Mouse (Mus musculus) embryonic facial prominence, embryonic 13.5 days (tissue): Measurements from ENCODE around the gene Olfr1245. TPM values are rescaled to one million over a fixed set of nuclear protein-coding genes. Genes with fewer than 3 reads are reported as not detected.
"Not testable (repeated sequence)": the region's sequence is repeated elsewhere in the genome, so short reads cannot be mapped to it uniquely, and the experiment has no call there.

Experiments used
- ATAC-seq: fragments of 200-750 bp; cut with Nextera tagmentation; 2 replicates; pipeline ENCODE4 v1.8.0; 2017; ENCODE audit warnings: low read depth; ENCODE audit not compliant: insufficient number of reproducible peaks, insufficient read depth, low FRiP score, low TSS enrichment
- H3K27ac ChIP-seq: fragments of 300-500 bp; sonication (generic); 2 replicates; pipeline ENCODE4 v1.5.1; 2015; ENCODE audit warnings: moderate library complexity, mild to moderate bottlenecking, inconsistent platforms
- H3K27me3 ChIP-seq: fragments of 300-500 bp; sonication (generic); 2 replicates; pipeline ENCODE4 v1.6.1; 2015; ENCODE audit warnings: mild to moderate bottlenecking, inconsistent platforms
- H3K36me3 ChIP-seq: fragments of 300-500 bp; sonication (generic); 2 replicates; pipeline ENCODE4 v1.6.1; 2015; ENCODE audit warnings: mild to moderate bottlenecking, inconsistent platforms
- H3K4me1 ChIP-seq: fragments of 300-500 bp; sonication (generic); 2 replicates; pipeline ENCODE4 v1.6.1; 2015; ENCODE audit warnings: inconsistent platforms
- H3K4me2 ChIP-seq: fragments of 300-500 bp; sonication (generic); 2 replicates; pipeline ENCODE4 v1.6.1; 2015; ENCODE audit warnings: moderate library complexity, mild to moderate bottlenecking, inconsistent platforms
- H3K4me3 ChIP-seq: fragments of 300-500 bp; sonication (generic); 2 replicates; pipeline ENCODE4 v1.5.1; 2015; ENCODE audit warnings: mild to moderate bottlenecking, inconsistent platforms
- H3K9ac ChIP-seq: fragments of 300-500 bp; sonication (generic); 2 replicates; pipeline ENCODE4 v1.6.1; 2015; ENCODE audit warnings: mild to moderate bottlenecking, inconsistent platforms
- H3K9me3 ChIP-seq: fragments of 300-500 bp; sonication (generic); 2 replicates; pipeline ENCODE4 v1.6.1; 2016; ENCODE audit warnings: inconsistent platforms
- WGBS: fragments of 180-500 bp; shearing (Covaris S2); methylation state at CpG from one replicate; pipeline ENCODE4 v1.1.7; 2015; ENCODE audit warnings: mixed read lengths; 5-methylcytosine and 5-hydroxymethylcytosine counted together
- polyA plus RNA-seq: library from polyadenylated mRNA; unstranded; fragments of >200 nt; fragmentation: Nextera tagmentation; extraction: Ambion mirVana; gene quantifications from 2 replicates; pipeline ENCODE4 v1.2.1, GENCODE M21; 2015

Gene Olfr1245
- not detected in 2 replicates for polyA plus RNA-seq

DNA sequence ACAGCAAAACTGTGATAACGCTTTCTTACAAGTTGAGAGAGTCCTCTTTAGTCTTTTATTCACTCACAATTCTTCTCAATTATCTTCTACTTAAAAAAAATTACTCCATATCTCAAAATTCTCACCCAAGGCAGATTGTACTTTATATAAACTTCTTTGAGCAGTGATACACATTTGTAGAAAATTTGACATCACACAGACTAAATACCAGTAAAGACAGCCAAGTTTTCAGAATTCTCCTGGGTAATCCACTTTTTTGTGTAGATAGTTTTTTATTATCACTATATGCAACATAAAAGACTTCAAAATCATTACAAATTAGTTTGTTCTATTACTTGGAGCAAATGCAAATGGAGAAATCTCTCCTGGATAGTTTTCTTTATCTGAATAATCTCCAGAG lies at the start of gene Olfr1245:
TSS of gene Olfr1245 (minus strand) at position 101 of the 400 bp plus-strand sequence.
- Histone ChIP-seq H3K9ac (no peak within 1 kb of the TSS), H3K27me3 (no peaks in the 10 kb centered on the region), H3K4me1 (no peaks in the 10 kb centered on the region), H3K4me3 (no peak within 1 kb of the TSS), H3K36me3 (no peaks in the 10 kb centered on the region), H3K4me2 (no peak within 1 kb of the TSS), H3K27ac (no peak within 1 kb of the TSS), H3K9me3 (no peaks in the 10 kb centered on the region)
- WGBS = 83% methylated on average over 1 of the region's 1 CpGs
- ATAC-seq = no peak

DNA sequence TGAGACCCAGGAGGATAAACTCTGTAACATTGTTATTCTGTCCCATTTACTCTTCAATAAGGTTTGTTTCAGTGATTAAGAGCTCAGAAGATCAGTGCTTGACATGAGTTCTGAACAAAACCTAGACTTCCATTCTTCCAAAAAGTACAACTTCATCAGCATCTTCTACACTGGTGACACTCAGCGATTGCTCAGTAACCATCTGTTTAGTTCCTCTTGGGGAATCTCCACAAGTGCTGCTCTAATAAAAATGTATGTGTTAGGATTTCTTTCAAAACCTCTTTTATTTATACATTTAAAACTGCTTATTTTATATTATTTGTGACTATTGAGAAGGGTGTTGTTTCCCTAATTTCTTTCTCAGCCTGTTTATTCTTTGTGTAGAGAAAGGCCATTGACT lies 39.9 kb upstream of the Olfr1245 start, which contains the start of gene Olfr1248:
TSS of gene Olfr1248 (minus strand) at position 101 of the 400 bp plus-strand sequence.
- not testable (repeated sequence) for H3K36me3 ChIP-seq, H3K4me1 ChIP-seq, H3K27me3 ChIP-seq, H3K4me3 ChIP-seq, H3K9ac ChIP-seq, H3K4me2 ChIP-seq, H3K27ac ChIP-seq, H3K9me3 ChIP-seq, ATAC-seq
- WGBS = 85% methylated on average over 1 of the region's 1 CpGs

DNA sequence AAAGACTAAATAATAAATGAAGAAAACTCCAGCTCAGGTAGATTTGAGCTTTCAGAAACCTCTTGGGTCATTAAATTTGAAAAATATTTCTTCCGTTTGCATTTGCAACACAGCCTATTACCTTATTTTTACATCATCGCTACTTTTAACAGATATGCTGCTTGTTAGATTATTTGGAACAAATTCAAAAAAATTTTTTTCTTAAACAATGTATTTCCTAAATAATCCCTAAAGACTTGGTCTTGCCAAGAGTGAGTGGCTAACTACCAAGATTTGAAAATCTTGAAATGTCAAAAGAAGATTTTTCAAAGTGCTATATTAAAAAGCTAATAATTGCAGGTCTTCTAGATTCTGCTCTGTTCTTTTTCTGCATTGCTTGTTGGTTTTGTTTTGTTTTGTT lies 35.8 kb upstream of the Olfr1245 start, which contains the start of gene Olfr1247:
TSS of gene Olfr1247 (minus strand) at position 101 of the 400 bp plus-strand sequence.
- H3K36me3 ChIP-seq = no peaks in the 10 kb centered on the region
- H3K4me3 ChIP-seq = no peak within 1 kb of the TSS
- no peaks in the 10 kb centered on the region for H3K27me3 ChIP-seq
- H3K27ac ChIP-seq = no peak within 1 kb of the TSS
- WGBS = 92% methylated on average over 2 of the region's 2 CpGs
- H3K9me3 ChIP-seq = no peaks in the 10 kb centered on the region
- no peak within 1 kb of the TSS for H3K4me2 ChIP-seq
- H3K9ac ChIP-seq = no peak within 1 kb of the TSS
- no peak for ATAC-seq
- H3K4me1 ChIP-seq = no peaks in the 10 kb centered on the region

DNA sequence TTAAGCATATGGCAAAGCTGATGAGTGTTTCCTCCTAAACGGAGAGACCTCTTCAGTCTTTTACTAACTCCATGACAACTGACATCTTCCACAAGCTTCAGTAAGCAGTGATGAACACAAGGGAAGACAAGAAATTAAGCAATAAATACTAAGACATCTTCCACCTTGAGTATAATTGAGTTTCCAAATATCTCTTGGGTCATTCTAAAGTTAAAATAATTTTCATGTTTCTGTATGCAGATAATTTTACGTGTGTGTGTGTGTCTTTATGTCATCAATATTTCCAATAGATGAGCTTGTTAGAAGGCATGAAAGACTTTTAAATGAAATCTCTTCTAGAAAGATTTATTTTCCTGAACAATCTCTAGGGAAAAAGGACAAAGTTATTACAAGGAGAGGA lies 14.8 kb upstream of the Olfr1245 start, which contains the start of gene Olfr1246:
TSS of gene Olfr1246 (minus strand) at position 101 of the 400 bp plus-strand sequence.
- Histone ChIP-seq H3K9ac (no peak within 1 kb of the TSS), H3K4me1 (no peaks in the 10 kb centered on the region), H3K4me3 (no peak within 1 kb of the TSS), H3K4me2 (no peak within 1 kb of the TSS), H3K36me3 (no peaks in the 10 kb centered on the region), H3K9me3 (no peaks in the 10 kb centered on the region), H3K27me3 (no peaks in the 10 kb centered on the region), H3K27ac (no peak within 1 kb of the TSS)
- WGBS = 73% methylated on average over 2 of the region's 2 CpGs
- no peak for ATAC-seq

DNA sequence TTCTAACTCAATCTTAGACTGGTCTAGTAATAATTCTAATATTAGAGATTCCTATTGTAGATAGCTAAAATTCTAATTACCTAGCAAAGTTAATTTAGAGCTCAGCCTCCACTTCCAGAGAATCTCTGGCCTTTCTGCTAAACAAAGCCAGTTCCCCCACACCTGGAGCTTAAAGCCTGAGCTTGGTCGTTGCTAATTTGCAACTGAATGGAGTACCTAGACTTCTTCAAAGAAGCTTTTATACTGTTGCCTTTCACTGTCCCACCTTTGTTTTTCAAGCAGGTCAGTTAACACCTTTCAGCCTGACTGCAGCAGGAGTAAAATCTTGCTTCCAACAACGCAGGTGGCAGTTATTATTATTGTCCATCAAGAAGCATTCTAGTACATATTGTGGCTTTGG lies 15.5 kb downstream of the Olfr1245 start:
- H3K27ac ChIP-seq, H3K9me3 ChIP-seq, H3K4me1 ChIP-seq, H3K27me3 ChIP-seq, ATAC-seq, H3K36me3 ChIP-seq, H3K9ac ChIP-seq, H3K4me2 ChIP-seq, H3K4me3 ChIP-seq: not testable (repeated sequence)
- WGBS = 57% methylated on average over 2 of the region's 2 CpGs

DNA sequence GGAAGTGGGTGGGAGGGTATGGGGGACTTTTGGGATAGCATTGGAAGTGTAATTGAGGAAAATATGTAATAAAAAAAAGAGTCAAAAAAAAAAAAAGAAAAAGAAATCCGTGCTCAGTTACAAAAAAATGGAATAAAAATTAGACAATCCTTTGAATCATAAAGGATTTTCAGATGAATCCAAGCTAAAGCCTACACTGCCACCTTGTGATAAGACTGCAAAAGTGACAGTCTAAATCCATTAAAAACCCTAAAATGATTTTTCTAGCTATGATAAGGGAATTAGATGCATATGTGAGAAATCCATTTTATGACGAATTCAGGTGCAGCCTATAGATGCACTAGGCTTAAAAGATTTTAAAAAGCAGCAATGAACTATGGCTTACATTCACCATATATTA lies 33.7 kb downstream of the Olfr1245 start:
- H3K9me3 ChIP-seq = no peaks in the 10 kb centered on the region
- H3K36me3 ChIP-seq = no peaks in the 10 kb centered on the region
- no peaks in the 10 kb centered on the region for H3K4me1 ChIP-seq
- H3K4me3 ChIP-seq = no peak overlapping the region
- no peaks in the 10 kb centered on the region for H3K27me3 ChIP-seq
- WGBS = 41% methylated on average over 2 of the region's 2 CpGs
- no peak for ATAC-seq
- no peak overlapping the region for H3K27ac ChIP-seq
- H3K9ac ChIP-seq = no peak overlapping the region
- no peak overlapping the region for H3K4me2 ChIP-seq

DNA sequence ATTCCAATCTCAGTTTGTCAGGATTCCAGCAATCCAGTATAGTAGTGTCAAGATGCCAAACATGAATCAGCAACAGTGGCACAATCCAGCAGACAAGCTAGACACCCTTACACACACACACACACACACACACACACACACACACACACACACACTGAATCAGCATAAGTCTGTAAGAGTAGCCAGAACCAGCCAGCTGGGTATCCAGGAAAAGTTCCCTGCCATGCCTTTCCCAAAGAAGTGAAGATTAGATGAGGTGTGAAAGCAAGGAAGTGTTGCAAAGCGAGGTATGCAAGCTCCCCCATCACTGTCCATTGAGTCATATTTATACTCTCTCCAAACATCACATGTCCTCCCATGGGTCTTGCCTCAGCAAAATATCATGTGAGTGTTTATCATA lies 38.3 kb downstream of the Olfr1245 start:
- 69% methylated on average over 1 of the region's 1 CpGs for WGBS
- no peak overlapping the region for H3K9ac ChIP-seq
- H3K9me3 ChIP-seq = no peaks in the 10 kb centered on the region
- no peak for ATAC-seq
- no peaks in the 10 kb centered on the region for H3K36me3 ChIP-seq
- no peaks in the 10 kb centered on the region for H3K27me3 ChIP-seq
- H3K4me3 ChIP-seq = no peak overlapping the region
- H3K27ac ChIP-seq = no peak overlapping the region
- H3K4me1 ChIP-seq = no peaks in the 10 kb centered on the region
- no peak overlapping the region for H3K4me2 ChIP-seq

DNA sequence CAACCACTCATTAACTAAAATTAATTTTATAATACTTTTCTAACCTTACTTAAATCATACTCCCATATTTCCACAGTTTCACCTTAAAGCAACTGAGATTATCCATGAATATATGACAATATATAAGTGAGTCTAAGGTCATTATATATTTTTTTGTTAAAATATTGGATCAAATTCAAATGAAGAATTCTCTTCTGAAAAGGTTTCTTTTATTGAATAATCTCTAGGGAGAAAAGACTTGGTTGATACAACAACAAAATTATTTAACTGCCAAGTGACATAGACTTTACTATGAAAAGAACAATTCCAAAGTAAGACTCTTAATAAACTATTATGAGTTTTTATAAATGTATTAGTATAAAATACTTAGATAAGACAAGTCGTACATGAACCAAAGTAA lies 46.9 kb downstream of the Olfr1245 start, which contains the start of gene Olfr1243:
TSS of gene Olfr1243 (minus strand) at position 101 of the 400 bp plus-strand sequence.
- Histone ChIP-seq H3K4me3 (no peak within 1 kb of the TSS), H3K36me3 (no peaks in the 10 kb centered on the region), H3K9ac (no peak within 1 kb of the TSS), H3K4me1 (no peaks in the 10 kb centered on the region), H3K27me3 (no peaks in the 10 kb centered on the region), H3K4me2 (no peak within 1 kb of the TSS), H3K27ac (no peak within 1 kb of the TSS), H3K9me3 (no peaks in the 10 kb centered on the region)
- WGBS = 78% methylated on average over 1 of the region's 1 CpGs
- no peak for ATAC-seq

Other genes with a start within 250 kb of the Olfr1245 start
- not detected in 2 replicates for gene Olfr1232, start 248.8 kb downstream of the Olfr1245 start, polyA plus RNA-seq
- gene Olfr1233, start 236.0 kb downstream of the Olfr1245 start, polyA plus RNA-seq = not detected in 2 replicates
- gene Olfr1234, start 213.6 kb downstream of the Olfr1245 start, polyA plus RNA-seq = not detected in 2 replicates
- not detected in 2 replicates for gene Olfr1238, start 168.8 kb downstream of the Olfr1245 start, polyA plus RNA-seq
- not detected in 2 replicates for gene Olfr1239, start 158.0 kb downstream of the Olfr1245 start, polyA plus RNA-seq
- not detected in 2 replicates for gene Olfr1240, start 135.4 kb downstream of the Olfr1245 start, polyA plus RNA-seq
- gene Olfr1241, start 91.3 kb downstream of the Olfr1245 start, polyA plus RNA-seq = not detected in 2 replicates
- gene Olfr1242, start 80.1 kb downstream of the Olfr1245 start, polyA plus RNA-seq = not detected in 2 replicates
- gene Olfr1243, start 47.0 kb downstream of the Olfr1245 start, polyA plus RNA-seq = not detected in 2 replicates
- gene Olfr1246, start 14.7 kb upstream of the Olfr1245 start, polyA plus RNA-seq = not detected in 2 replicates
- not detected in 2 replicates for gene Olfr1247, start 35.7 kb upstream of the Olfr1245 start, polyA plus RNA-seq
- gene Olfr1248, start 39.8 kb upstream of the Olfr1245 start, polyA plus RNA-seq = not detected in 2 replicates
- not detected in 2 replicates for gene Olfr1249, start 56.5 kb upstream of the Olfr1245 start, polyA plus RNA-seq
- not detected in 2 replicates for gene Olfr1250, start 83.0 kb upstream of the Olfr1245 start, polyA plus RNA-seq
- not detected in 2 replicates for gene Olfr1251, start 93.5 kb upstream of the Olfr1245 start, polyA plus RNA-seq
- gene Olfr1252, start 146.6 kb upstream of the Olfr1245 start, polyA plus RNA-seq = not detected in 2 replicates
- gene Olfr1253, start 178.6 kb upstream of the Olfr1245 start, polyA plus RNA-seq = not detected in 2 replicates
- not detected in 2 replicates for gene Olfr1254, start 215.2 kb upstream of the Olfr1245 start, polyA plus RNA-seq
- not detected in 2 replicates for gene Olfr1255, start 233.6 kb upstream of the Olfr1245 start, polyA plus RNA-seq